Mouse (Mus musculus) brain, embryonic 14.5 days (tissue): ENCODE measurements around the gene Adarb2.

ENCODE experiments used
- CTCF ChIP-seq: fragments of 200-500 bp; IDR thresholded peaks from 2 replicates; pipeline ENCODE4 v1.5.1; 2012; ENCODE audit warnings: inconsistent platforms, mild to moderate bottlenecking, moderate library complexity, borderline replicate concordance; ENCODE audit not compliant: insufficient read depth, insufficient read length; ENCODE audit errors: extremely low read depth
- POLR2A ChIP-seq: fragments of 200-500 bp; IDR thresholded peaks from 2 replicates; pipeline ENCODE4 v1.6.1; 2012; ENCODE audit warnings: mild to moderate bottlenecking, inconsistent platforms, borderline replicate concordance; ENCODE audit not compliant: poor library complexity, insufficient read depth, insufficient read length, severe bottlenecking; ENCODE audit errors: extremely low read depth

DNA sequence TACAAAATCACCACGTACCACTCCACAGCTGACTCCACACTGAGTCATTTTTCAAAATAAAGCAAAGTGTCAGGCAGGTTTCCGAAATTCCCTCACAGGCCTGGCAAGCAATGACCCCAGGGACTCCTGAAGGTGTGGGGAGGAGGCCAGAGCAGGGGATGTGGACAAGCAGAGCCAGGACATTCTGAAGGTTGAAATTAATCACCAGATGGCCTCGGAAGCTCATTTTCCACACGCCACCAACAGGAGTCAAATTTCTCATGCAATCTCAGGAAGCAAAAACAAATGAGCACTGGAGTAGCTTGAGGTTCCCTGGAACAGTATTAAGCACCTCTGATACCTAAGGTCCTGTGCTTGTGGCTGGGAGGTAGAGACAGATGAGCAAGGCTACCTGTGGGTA is 580.0 kb downstream of the Adarb2 start:
- no peak for TF ChIP-seq POLR2A
- TF ChIP-seq CTCF, result no peak
